Mouse (Mus musculus) left cerebral cortex, postnatal 10 days (tissue): ENCODE measurements at regions not wholly inside any gene's neighbourhood (a gene's known extent, or its start where the extent isn't known, plus 50 kb on each side); places are given as distances from the start of the nearest gene placed in this dataset.

Experiments used
- DNase-seq, 2 experiments: peaks; one replicate each; pipeline ENCODE4 v3.0.0; 2021 to 2022; ENCODE audit warnings: low spot score in 2 of 2, mixed read lengths in 1 of 2; ENCODE audit errors: extremely low spot score in 1 of 2
- intact Hi-C: fragments of 180-260 bp; cut with DNase I; formaldehyde crosslinking; loops from one replicate; pipeline ENCODE4 v1.15.1; 2025

GRCm38 (mm10) chr15:41154551-41155151, 1020.5 kb downstream of the 9330182O14Rik start:
- intact Hi-C loops, result no loop called here
- DNase-seq, result peak in 1 of 2 experiments; percentile 18

GRCm38 (mm10) chr15:41155169-41155638, 1021.0 kb downstream of the 9330182O14Rik start:
- peak in 1 of 2 experiments; percentile 26 for DNase-seq
- intact Hi-C loops, result no loop called here

GRCm38 (mm10) chr15:41157802-41158201, 1023.6 kb downstream of the 9330182O14Rik start:
- intact Hi-C loops, result no loop called here

GRCm38 (mm10) chr15:41162268-41162667, 1028.1 kb downstream of the 9330182O14Rik start:
- intact Hi-C loops, result loop anchor here (5.0 to 10.0 kb wide), 2 partner anchors 563 to 810 kb away; no protein-coding TSS in a partner anchor
- peak in 1 of 2 experiments; percentile 15 for DNase-seq

More at GRCm38 (mm10) chr15:41157802-41158201, 1023.6 kb downstream of the 9330182O14Rik start:
- DNase-seq, result no peak

GRCm38 (mm10) chr15:41162793-41163192, 1028.6 kb downstream of the 9330182O14Rik start:
- intact Hi-C loops, result loop anchor here (5.0 to 10.0 kb wide), 2 partner anchors 562 to 810 kb away; no protein-coding TSS in a partner anchor
- peak; percentile 22 to 45 for DNase-seq

- intact Hi-C loops, result loop anchor here (5.0 to 10.0 kb wide), 2 partner anchors 561 to 808 kb away; no protein-coding TSS in a partner anchor
- peak in 1 of 2 experiments; percentile 62 for DNase-seq
Observed at GRCm38 (mm10) chr15:41163643-41164358, 1029.6 kb downstream of the 9330182O14Rik start.

- no peak for DNase-seq
- intact Hi-C loops, result loop anchor here (10.0 kb wide), 1 partner anchor 559 kb away; no protein-coding TSS in a partner anchor
Observed at GRCm38 (mm10) chr15:41165534-41165933, 1031.4 kb downstream of the 9330182O14Rik start.

- no peak for DNase-seq
- intact Hi-C loops, result loop anchor here (5.0 kb wide), 2 partner anchors 467 to 527 kb away; no protein-coding TSS in a partner anchor
Observed at GRCm38 (mm10) chr15:41190792-41191191, 1056.6 kb downstream of the 9330182O14Rik start.

GRCm38 (mm10) chr15:41193240-41193639, 1059.1 kb downstream of the 9330182O14Rik start:
- intact Hi-C loops, result loop anchor here (5.0 kb wide), 2 partner anchors 464 to 524 kb away; no protein-coding TSS in a partner anchor
- DNase-seq, result peak; percentile 54 to 81

- intact Hi-C loops, result no loop called here
- no peak for DNase-seq
Observed at GRCm38 (mm10) chr15:41223801-41224200, 1089.6 kb downstream of the 9330182O14Rik start.

GRCm38 (mm10) chr15:41232406-41233060, 1098.4 kb downstream of the 9330182O14Rik start:
- no peak for DNase-seq
- intact Hi-C loops, result no loop called here
